Mouse (Mus musculus) frontal cortex, postnatal 25 days (tissue): Measurements from ENCODE around the gene Nid2.

Source experiments
- DNase-seq, 2 experiments: peaks; one replicate each; pipeline ENCODE4 v3.0.0; 2022; ENCODE audit warnings: low spot score in 2 of 2

Nid2 gene

GRCm38 (mm10) chr14:19744876-19745275 lies 6.2 kb upstream of the Nid2 start:
- DNase-seq = no peak

GRCm38 (mm10) chr14:19746232-19746631 lies 4.8 kb upstream of the Nid2 start:
- no peak for DNase-seq

GRCm38 (mm10) chr14:19746731-19747130 lies 4.3 kb upstream of the Nid2 start:
- DNase-seq = no peak

- DNase-seq = no peak
Observed at GRCm38 (mm10) chr14:19749743-19750142, 1.3 kb upstream of the Nid2 start.

GRCm38 (mm10) chr14:19750411-19751024 lies 547 bp upstream of the Nid2 start:
- DNase-seq = no peak

GRCm38 (mm10) chr14:19752276-19752675 lies 1.2 kb downstream of the Nid2 start:
- no peak for DNase-seq

- DNase-seq = no peak
Observed at GRCm38 (mm10) chr14:19759277-19760193, 8.5 kb downstream of the Nid2 start.

GRCm38 (mm10) chr14:19760721-19761120 lies 9.7 kb downstream of the Nid2 start:
- no peak for DNase-seq

- no peak for DNase-seq
Observed at GRCm38 (mm10) chr14:19762014-19762413, 10.9 kb downstream of the Nid2 start.

GRCm38 (mm10) chr14:19763527-19763926 lies 12.5 kb downstream of the Nid2 start:
- DNase-seq = no peak

GRCm38 (mm10) chr14:19764331-19764730 lies 13.3 kb downstream of the Nid2 start:
- DNase-seq = no peak

- DNase-seq = no peak
Observed at GRCm38 (mm10) chr14:19765539-19766379, 14.7 kb downstream of the Nid2 start.

- DNase-seq = no peak
Observed at GRCm38 (mm10) chr14:19766380-19766649, 15.2 kb downstream of the Nid2 start.

GRCm38 (mm10) chr14:19768648-19769047 lies 17.6 kb downstream of the Nid2 start:
- DNase-seq = no peak

- DNase-seq = no peak
Observed at GRCm38 (mm10) chr14:19769441-19770200, 18.6 kb downstream of the Nid2 start.

GRCm38 (mm10) chr14:19771173-19771572 lies 20.1 kb downstream of the Nid2 start:
- no peak for DNase-seq

- no peak for DNase-seq
Observed at GRCm38 (mm10) chr14:19774036-19774628, 23.1 kb downstream of the Nid2 start.

- DNase-seq = no peak
Observed at GRCm38 (mm10) chr14:19775491-19775890, 24.4 kb downstream of the Nid2 start.

- no peak for DNase-seq
Observed at GRCm38 (mm10) chr14:19776179-19776578, 25.1 kb downstream of the Nid2 start.

GRCm38 (mm10) chr14:19776890-19777289 lies 25.8 kb downstream of the Nid2 start:
- DNase-seq = no peak

- no peak for DNase-seq
Observed at GRCm38 (mm10) chr14:19777365-19777764, 26.3 kb downstream of the Nid2 start.
